Mouse (Mus musculus): ENCODE data around the gene Zfp3.

DNA sequence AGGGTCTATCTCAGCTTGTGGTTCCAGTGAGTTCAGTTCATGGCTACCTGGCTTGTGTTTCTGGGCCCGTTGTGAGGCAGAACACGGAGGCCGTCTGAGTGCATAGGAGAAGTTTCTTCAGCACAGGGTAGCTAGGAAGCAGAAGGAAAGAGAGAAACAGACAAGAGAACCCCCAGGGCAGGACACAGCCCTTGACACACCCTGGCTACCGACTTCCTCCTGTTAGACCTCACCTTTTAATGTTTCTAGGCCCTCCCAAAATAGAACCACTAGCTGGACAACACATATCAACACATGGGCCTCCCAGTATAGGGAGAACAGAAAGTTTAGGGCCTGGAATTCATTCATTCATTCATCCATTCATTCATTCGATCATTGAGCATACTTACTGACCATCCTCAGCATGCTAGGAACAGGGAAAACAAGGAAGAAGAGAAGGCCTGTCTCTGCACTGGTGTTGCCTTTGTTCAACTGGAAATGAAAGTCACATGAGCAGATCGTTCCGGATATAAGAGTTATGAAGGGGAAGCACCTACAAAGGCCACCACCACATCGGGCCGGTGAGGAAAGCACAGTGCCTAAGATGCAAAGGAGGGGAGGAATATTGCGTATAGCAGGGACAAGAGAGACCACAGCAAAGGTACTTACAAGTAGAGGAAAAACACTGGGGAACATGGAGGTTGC, 25.1 kb downstream of the Zfp3 start:
- TF ChIP-seq POLR2A (IDR thresholded peaks at IDR 0.05; ENCODE audit: low read depth, low read length), result no peak
- no peak for TF ChIP-seq CTCF (IDR thresholded peaks at IDR 0.05; ENCODE audit: extremely low read depth, insufficient read length, insufficient replicate concordance, low read depth, low read length)

Data from small intestine, adult 2 months (tissue).